Mouse (Mus musculus): ENCODE results near the gene Egln1. TPM values are rescaled to one million over a fixed set of nuclear protein-coding genes. Genes with fewer than 3 reads are reported as not detected.
A peak's percentile ranks its signal among the peaks of the same experiment; 100 is the strongest.

Egln1 gene
- polyA plus RNA-seq, 1 experiment from 2014 or later: 3.5 TPM

GRCm38 (mm10) chr8:124922490-124923089, 26.5 kb downstream of the Egln1 start:
- no peak for ATAC-seq (ENCODE audit: insufficient read depth)
- peak overlapping the region; percentile 37; the same call in 1 of the 2 replicates for H3K4me2 ChIP-seq
- H3K9me3 ChIP-seq (replicated peaks): no peaks in the 10 kb centered on the region
- H3K36me3 ChIP-seq (replicated peaks): no peaks in the 10 kb centered on the region
- H3K4me1 ChIP-seq (replicated peaks): peaks cover 47% of the 10 kb centered on the region
- no peaks in the 10 kb centered on the region for H3K27me3 ChIP-seq
- WGBS (ENCODE audit: insufficient replicate concordance): 56% methylated on average over 11 of the region's 11 CpGs
- no peak overlapping the region for H3K4me3 ChIP-seq (replicated peaks)
- no peak overlapping the region for H3K9ac ChIP-seq
- no peak overlapping the region for H3K27ac ChIP-seq (replicated peaks)

DNA sequence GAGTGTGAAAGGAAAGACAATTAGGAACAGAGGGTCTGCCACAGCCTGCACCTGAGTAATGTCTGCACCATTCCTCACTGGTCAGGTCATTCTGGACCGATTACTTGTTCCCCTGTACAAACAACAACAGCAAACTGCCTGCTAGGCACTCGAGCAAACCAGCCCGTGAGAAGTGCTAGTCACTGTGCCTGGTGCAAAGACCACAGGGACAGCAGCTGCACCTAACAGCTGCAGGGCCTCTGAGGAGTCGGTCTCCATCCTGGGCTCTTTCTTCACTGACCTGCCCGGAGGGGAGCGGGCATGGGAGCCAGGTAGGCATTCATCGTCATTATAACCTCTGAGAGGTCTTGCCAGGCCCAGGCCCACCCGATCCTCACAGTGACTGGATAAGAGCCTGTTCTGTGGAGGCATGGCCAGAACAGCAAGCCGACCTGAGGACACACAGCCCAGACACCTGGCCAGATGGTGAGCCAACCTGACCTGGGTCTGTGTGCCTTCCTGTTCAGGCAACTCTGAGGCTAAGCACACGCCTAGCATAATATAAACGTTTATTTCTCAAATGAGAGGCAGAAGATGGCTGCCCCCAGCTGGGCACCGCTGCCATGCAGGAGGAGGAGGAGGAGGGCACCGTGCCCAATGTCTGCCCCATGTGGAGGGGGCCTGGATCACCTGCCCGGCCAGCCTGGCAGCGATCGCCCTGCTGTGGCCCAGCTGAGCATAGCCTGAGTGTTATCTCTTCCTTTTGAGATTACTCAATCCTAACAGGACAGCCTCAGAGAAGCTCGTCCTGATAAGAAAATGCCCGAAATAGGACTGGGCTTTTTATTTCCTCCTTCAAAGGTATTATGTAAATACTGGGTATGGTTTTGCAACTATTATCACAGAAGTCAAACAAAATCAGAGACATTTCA, 27.5 kb downstream of the Egln1 start:
- no peak overlapping the region for H3K4me3 ChIP-seq (replicated peaks)
- no peak overlapping the region for H3K27ac ChIP-seq (replicated peaks)
- H3K36me3 ChIP-seq (replicated peaks): no peaks in the 10 kb centered on the region
- no peaks in the 10 kb centered on the region for H3K9me3 ChIP-seq (replicated peaks)
- H3K9ac ChIP-seq: no peak overlapping the region
- WGBS (ENCODE audit: insufficient replicate concordance): 46% methylated on average over 18 of the region's 18 CpGs
- no peak for ATAC-seq (ENCODE audit: insufficient read depth)
- H3K4me2 ChIP-seq: peak overlapping the region; percentile 37
- H3K4me1 ChIP-seq (replicated peaks): peaks cover 44% of the 10 kb centered on the region
- no peaks in the 10 kb centered on the region for H3K27me3 ChIP-seq

DNA sequence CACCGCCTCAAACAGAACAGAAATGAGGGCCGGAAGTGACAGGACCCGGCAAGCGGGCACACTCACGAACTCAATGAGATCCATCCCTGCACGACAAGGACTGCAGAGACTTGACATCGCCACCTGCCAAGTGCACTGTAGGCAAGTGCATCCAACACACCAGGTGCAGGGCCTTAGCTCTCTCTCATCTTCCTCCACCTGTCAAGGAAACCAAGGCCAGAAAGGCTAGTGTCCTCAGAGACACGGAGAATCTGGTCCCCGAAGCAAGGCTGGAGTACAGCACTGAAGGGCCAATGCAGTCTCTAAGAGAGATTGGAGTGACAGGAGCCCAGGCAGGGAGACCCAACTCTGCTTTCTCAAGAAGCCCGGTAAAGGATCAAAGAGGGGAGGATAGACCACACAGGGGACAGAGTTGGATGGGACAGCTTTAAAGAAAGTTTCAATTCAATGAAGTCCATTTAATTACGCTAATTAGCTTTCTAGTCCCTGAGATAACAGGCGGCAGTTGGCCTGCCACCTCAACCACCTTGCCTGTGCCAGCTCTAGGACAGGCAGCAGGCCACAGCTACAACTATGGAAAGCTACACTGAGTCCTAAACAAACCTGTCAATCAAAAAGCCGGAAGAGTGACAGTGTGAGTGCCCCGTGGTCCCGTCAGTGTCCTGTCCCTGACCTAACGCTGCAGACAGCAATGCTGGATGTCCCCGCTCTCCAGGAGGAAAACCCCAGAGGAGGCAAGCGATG, 31.2 kb downstream of the Egln1 start:
- Histone ChIP-seq H3K9me3 (replicated peaks) (no peaks in the 10 kb centered on the region), H3K4me2 (no peak overlapping the region), H3K36me3 (replicated peaks) (peaks cover 24% of the 10 kb centered on the region), H3K4me1 (replicated peaks) (peaks cover 20% of the 10 kb centered on the region), H3K27ac (replicated peaks) (no peak overlapping the region), H3K27me3 (no peaks in the 10 kb centered on the region), H3K4me3 (replicated peaks) (no peak overlapping the region), H3K9ac (no peak overlapping the region)
- WGBS (ENCODE audit: insufficient replicate concordance): 75% methylated on average over 18 of the region's 18 CpGs
- no peak for ATAC-seq (ENCODE audit: insufficient read depth)

DNA sequence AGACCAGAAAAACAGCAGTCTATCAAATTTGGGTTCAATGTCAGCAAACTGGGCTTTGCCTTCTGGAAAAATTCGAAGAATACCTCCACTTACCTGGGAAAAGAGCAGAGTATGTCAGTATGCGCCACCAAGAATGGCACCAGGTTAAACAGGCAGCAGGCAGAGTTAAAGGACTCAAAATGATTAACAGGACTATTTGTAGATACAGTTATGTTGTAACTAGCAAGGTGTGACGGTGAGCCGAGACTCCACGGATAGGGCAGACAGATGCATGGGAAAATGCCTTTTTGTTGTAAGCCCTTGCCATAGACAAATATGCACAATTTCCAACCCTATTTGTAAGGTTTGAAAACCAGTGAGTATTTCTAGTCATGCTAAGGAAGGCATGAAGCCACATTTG, 35.1 kb downstream of the Egln1 start:
- 82% methylated on average over 5 of the region's 5 CpGs for WGBS (ENCODE audit: insufficient replicate concordance)

DNA sequence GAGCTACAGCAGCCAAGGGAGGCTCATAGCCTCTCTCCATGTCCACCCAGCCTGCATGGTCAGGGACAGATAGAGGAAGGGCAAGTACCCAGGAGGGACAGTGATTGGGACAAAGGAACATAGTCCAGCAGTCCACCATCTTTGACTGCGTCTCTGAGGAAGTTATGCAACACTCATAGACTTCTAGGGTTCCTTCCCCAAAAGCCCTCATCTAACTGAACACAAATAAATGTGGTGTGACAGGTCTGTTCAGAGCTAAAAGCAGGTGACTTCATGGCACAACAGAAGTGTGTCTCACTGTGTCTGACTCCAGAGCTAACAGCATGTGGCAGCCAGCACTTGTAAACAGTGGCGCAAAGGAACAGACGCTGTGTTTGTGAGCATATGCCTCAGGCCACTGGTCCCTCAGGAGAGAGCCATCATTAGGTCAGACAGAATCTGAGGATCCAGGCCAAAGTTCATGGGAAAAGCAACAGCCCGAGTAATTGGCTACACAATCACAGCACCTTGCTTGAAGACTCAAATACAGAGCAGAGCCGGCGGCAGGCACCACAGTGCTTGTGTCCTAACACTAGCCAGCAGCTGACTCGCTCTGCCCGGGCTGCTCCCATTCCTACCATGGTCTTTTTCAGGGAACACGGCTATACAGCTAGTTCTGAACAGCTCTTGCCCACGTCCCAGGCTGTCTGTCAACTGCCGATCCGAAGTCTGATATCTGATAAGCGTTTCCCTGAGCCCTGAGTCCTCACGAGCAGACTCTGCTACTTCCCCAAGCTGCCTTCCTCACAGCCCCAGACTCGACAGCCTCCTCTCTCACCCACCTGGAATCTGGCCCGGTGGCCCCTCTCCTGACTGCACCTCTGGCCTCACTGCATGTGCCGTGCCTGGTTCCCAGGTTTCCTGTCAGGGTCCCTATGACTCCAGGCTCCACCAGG, 36.9 kb downstream of the Egln1 start:
- peaks cover 10% of the 10 kb centered on the region; the same call in 1 of the 2 replicates for H3K4me1 ChIP-seq (replicated peaks)
- ATAC-seq (ENCODE audit: insufficient read depth): peak; percentile 14; the same call in 1 of the 2 replicates
- peaks cover 78% of the 10 kb centered on the region for H3K36me3 ChIP-seq (replicated peaks)
- no peaks in the 10 kb centered on the region for H3K9me3 ChIP-seq (replicated peaks)
- H3K27ac ChIP-seq (replicated peaks): no peak overlapping the region
- no peak overlapping the region for H3K4me3 ChIP-seq (replicated peaks)
- no peak overlapping the region for H3K4me2 ChIP-seq
- H3K27me3 ChIP-seq: no peaks in the 10 kb centered on the region
- no peak overlapping the region for H3K9ac ChIP-seq
- WGBS (ENCODE audit: insufficient replicate concordance): 47% methylated on average over 17 of the region's 17 CpGs

More for the DNA sequence above, 35.1 kb downstream of the Egln1 start:
- Histone ChIP-seq H3K27ac (replicated peaks) (no peak overlapping the region), H3K36me3 (replicated peaks) (peaks cover 60% of the 10 kb centered on the region), H3K4me1 (replicated peaks) (peaks cover 10% of the 10 kb centered on the region; the same call in 1 of the 2 replicates), H3K27me3 (no peaks in the 10 kb centered on the region), H3K9me3 (replicated peaks) (no peaks in the 10 kb centered on the region), H3K4me2 (no peak overlapping the region), H3K9ac (no peak overlapping the region), H3K4me3 (replicated peaks) (no peak overlapping the region)
- ATAC-seq (ENCODE audit: insufficient read depth): no peak

DNA sequence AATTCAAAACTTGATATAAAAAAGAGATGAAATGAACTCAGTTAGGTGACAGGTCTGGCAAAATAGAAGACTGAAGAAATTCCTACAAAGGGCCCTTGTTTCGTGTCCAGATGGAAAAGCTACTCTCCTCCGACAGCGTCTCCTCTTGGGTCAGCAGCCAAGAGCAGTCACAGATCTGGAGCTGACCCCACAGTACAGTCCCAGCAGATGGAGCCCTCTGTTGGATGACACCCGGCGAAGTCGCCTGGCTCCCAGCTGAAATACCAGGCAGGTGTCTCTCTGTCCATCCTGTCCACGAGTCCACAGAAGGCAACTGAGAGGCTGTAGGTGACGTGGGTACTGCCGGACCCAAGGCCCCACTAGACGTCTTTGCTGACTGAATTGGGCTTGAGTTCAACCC, 38.8 kb downstream of the Egln1 start:
- H3K4me3 ChIP-seq (replicated peaks): no peak overlapping the region
- H3K27ac ChIP-seq (replicated peaks): no peak overlapping the region
- H3K36me3 ChIP-seq (replicated peaks): peaks cover 97% of the 10 kb centered on the region
- H3K9me3 ChIP-seq (replicated peaks): no peaks in the 10 kb centered on the region
- H3K4me2 ChIP-seq: no peak overlapping the region
- H3K4me1 ChIP-seq (replicated peaks): peaks cover 10% of the 10 kb centered on the region; the same call in 1 of the 2 replicates
- H3K9ac ChIP-seq: no peak overlapping the region
- ATAC-seq (ENCODE audit: insufficient read depth): no peak
- no peaks in the 10 kb centered on the region for H3K27me3 ChIP-seq
- WGBS (ENCODE audit: insufficient replicate concordance): 83% methylated on average over 10 of the region's 10 CpGs

DNA sequence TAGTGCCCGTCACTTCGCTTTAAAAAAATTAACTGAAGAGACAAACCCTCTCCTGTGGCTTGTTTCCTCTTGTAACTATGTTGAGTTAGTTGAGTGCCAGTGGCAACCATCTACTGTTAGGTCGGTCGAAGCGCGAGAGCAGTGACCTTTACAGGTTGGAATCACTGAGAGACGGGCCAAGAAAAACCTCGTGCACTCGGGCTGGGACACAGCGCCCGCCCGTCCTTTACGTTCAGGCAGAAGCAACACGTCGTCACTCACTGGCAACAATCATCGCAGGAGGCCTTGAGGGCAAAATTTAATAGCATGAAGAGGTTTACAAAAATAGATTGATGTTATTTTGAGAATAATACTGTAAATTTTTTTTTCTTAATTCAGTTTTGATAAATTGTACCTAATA, 39.2 kb downstream of the Egln1 start:
- Histone ChIP-seq H3K36me3 (replicated peaks) (peaks cover 96% of the 10 kb centered on the region), H3K9ac (no peak overlapping the region), H3K4me1 (replicated peaks) (peaks cover 11% of the 10 kb centered on the region; the same call in 1 of the 2 replicates), H3K4me3 (replicated peaks) (no peak overlapping the region), H3K4me2 (no peak overlapping the region), H3K27ac (replicated peaks) (no peak overlapping the region), H3K27me3 (no peaks in the 10 kb centered on the region), H3K9me3 (replicated peaks) (no peaks in the 10 kb centered on the region)
- WGBS (ENCODE audit: insufficient replicate concordance): 89% methylated on average over 16 of the region's 16 CpGs
- ATAC-seq (ENCODE audit: insufficient read depth): no peak

DNA sequence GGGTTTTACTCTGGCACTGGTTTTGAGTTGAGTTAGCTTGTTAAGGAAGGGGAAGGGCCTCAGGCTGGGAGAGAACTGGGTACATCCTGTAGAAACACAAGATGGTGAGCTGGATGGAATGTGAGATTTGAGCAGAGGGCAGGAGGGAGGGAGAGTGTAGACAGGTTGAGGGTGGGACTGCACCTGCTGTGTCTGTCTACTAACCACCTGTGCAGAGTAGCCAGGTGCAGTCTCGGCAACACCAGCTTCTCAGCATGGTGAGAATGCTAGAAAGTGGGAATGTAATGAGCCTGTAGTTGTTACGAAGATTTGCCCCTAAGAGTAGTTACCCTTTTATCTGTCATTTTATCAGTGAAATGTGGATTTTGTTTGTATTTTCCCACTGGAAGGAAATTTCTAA, 43.6 kb downstream of the Egln1 start:
- 84% methylated on average over 2 of the region's 2 CpGs for WGBS (ENCODE audit: insufficient replicate concordance)
- H3K27ac ChIP-seq (replicated peaks): no peak overlapping the region
- no peak overlapping the region for H3K4me2 ChIP-seq
- no peaks in the 10 kb centered on the region for H3K9me3 ChIP-seq (replicated peaks)
- peaks cover 11% of the 10 kb centered on the region for H3K4me1 ChIP-seq (replicated peaks)
- no peak overlapping the region for H3K9ac ChIP-seq
- ATAC-seq (ENCODE audit: insufficient read depth): no peak
- no peaks in the 10 kb centered on the region for H3K27me3 ChIP-seq
- H3K4me3 ChIP-seq (replicated peaks): no peak overlapping the region
- H3K36me3 ChIP-seq (replicated peaks): peaks cover 94% of the 10 kb centered on the region

DNA sequence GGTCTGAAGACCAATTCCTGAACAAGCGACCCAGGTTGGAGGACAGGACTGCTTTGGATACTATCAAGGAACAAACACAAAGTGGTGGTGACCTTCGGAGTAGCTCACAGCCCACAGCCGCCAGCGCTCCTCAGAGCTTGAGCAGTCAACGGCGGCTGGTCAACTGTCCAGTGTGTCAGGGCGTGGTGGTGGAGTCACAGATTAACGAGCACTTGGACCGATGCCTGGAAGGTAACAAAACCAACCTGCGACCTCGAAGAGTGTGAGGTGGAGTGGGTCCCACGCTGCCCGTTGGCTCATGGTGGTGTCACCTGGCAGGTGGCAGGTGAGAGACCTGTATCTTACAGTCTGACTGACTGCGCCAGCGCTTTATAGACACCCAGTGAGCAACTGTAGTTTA, 45.9 kb downstream of the Egln1 start:
- no peak overlapping the region for H3K4me2 ChIP-seq
- no peak for ATAC-seq (ENCODE audit: insufficient read depth)
- no peak overlapping the region for H3K4me3 ChIP-seq (replicated peaks)
- H3K27me3 ChIP-seq: no peaks in the 10 kb centered on the region
- peaks cover 27% of the 10 kb centered on the region for H3K4me1 ChIP-seq (replicated peaks)
- peaks cover 84% of the 10 kb centered on the region for H3K36me3 ChIP-seq (replicated peaks)
- H3K9me3 ChIP-seq (replicated peaks): no peaks in the 10 kb centered on the region
- H3K9ac ChIP-seq: no peak overlapping the region
- no peak overlapping the region for H3K27ac ChIP-seq (replicated peaks)
- WGBS (ENCODE audit: insufficient replicate concordance): 84% methylated on average over 15 of the region's 15 CpGs

DNA sequence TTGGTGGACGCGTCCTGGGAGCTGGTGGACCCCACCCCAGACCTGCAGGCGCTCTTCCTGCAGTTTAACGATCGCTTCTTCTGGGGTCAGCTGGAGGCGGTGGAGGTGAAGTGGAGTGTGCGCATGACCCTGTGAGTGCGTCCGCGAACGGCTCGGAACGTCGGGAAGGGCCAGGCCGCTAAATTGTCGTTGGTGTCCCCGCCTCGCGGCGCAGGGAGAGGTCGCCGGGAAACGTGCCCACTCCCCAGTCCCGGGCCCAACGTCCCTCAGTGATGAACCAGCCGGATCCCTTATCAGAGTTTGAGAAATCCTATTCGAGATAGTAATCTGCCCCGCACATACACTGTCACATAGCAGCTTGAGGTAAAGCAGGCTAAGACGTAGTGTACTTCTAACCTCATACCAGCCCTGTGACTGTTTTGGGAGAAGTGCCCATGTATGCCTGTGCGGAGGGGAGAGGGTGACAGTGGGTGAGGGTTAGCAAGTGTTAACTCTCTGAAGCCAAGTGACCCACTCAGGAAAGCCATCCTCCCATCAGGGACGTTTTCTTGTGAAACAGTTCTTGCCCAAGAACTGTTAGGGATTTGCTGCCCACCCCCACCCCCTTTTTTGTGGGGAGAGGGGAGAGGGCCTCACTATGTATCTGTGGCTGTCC, 50.7 kb downstream of the Egln1 start:
- H3K27me3 ChIP-seq: no peaks in the 10 kb centered on the region
- H3K9me3 ChIP-seq (replicated peaks): no peaks in the 10 kb centered on the region
- peak overlapping the region; percentile 92 for H3K27ac ChIP-seq (replicated peaks)
- H3K4me3 ChIP-seq (replicated peaks): peak overlapping the region; percentile 86
- peaks cover 48% of the 10 kb centered on the region for H3K4me1 ChIP-seq (replicated peaks)
- peak overlapping the region; percentile 87 for H3K4me2 ChIP-seq
- peak overlapping the region; percentile 89 for H3K9ac ChIP-seq
- 2% methylated on average over 31 of the region's 31 CpGs for WGBS (ENCODE audit: insufficient replicate concordance)
- H3K36me3 ChIP-seq (replicated peaks): peaks cover 65% of the 10 kb centered on the region
- no peak for ATAC-seq (ENCODE audit: insufficient read depth)
